Mouse (Mus musculus) limb, embryonic 14.5 days (tissue): ENCODE measurements at regions not wholly inside any gene's neighbourhood (a gene's known extent, or its start where the extent isn't known, plus 50 kb on each side); places are given as distances from the start of the nearest gene placed in this dataset.

Experiments
- ATAC-seq: fragments of 200-750 bp; cut with Nextera tagmentation; 2 replicates; pipeline ENCODE4 v1.8.0; 2017; ENCODE audit warnings: low read depth, moderate number of reproducible peaks, moderate TSS enrichment; ENCODE audit not compliant: low FRiP score
- DNase-seq: peaks from one replicate; pipeline ENCODE4 v3.0.0-alpha.2; 2015; ENCODE audit warnings: low spot score
- H3K27ac ChIP-seq: fragments of 300-500 bp; sonication (generic); replicated peaks from 2 replicates; pipeline ENCODE4 v1.5.1; 2014; ENCODE audit warnings: low read depth, mild to moderate bottlenecking, low read length, moderate library complexity, mixed read lengths
- H3K27me3 ChIP-seq: fragments of 300-500 bp; sonication (generic); 2 replicates; pipeline ENCODE4 v1.6.1; 2014; ENCODE audit warnings: low read length, mixed read lengths; ENCODE audit not compliant: control insufficient read depth, insufficient read depth
- H3K36me3 ChIP-seq: fragments of 300-500 bp; sonication (generic); 2 replicates; pipeline ENCODE4 v1.6.1; 2014; ENCODE audit warnings: mild to moderate bottlenecking, low read length, moderate library complexity, mixed read lengths; ENCODE audit not compliant: control insufficient read depth, insufficient read depth
- H3K4me1 ChIP-seq: fragments of 300-500 bp; sonication (generic); 2 replicates; pipeline ENCODE4 v1.6.1; 2014; ENCODE audit warnings: antibody characterized with exemption, low read length, mixed read lengths; ENCODE audit not compliant: control insufficient read depth, insufficient read depth
- H3K4me2 ChIP-seq: fragments of 300-500 bp; sonication (generic); replicated peaks from 2 replicates; pipeline ENCODE4 v1.6.1; 2014; ENCODE audit warnings: low read depth, mild to moderate bottlenecking, low read length, moderate library complexity; ENCODE audit not compliant: severe bottlenecking
- H3K4me3 ChIP-seq: fragments of 300-500 bp; sonication (generic); replicated peaks from 2 replicates; pipeline ENCODE4 v1.5.1; 2014; ENCODE audit warnings: low read length
- H3K9ac ChIP-seq: fragments of 300-500 bp; sonication (generic); 2 replicates; pipeline ENCODE4 v1.6.1; 2014; ENCODE audit warnings: mild to moderate bottlenecking, low read depth, low read length, moderate library complexity; ENCODE audit not compliant: severe bottlenecking
- H3K9me3 ChIP-seq: fragments of 300-500 bp; sonication (generic); 2 replicates; pipeline ENCODE4 v1.6.1; 2016; ENCODE audit warnings: low read length; ENCODE audit not compliant: control insufficient read depth
- POLR2A ChIP-seq: fragments of 200-500 bp; IDR thresholded peaks from 2 replicates; pipeline ENCODE4 v1.8.0; 2012; ENCODE audit warnings: inconsistent platforms, mild to moderate bottlenecking, moderate library complexity, borderline replicate concordance; ENCODE audit not compliant: insufficient read depth, insufficient read length; ENCODE audit errors: extremely low read depth
- WGBS: fragments of 180-500 bp; shearing (Covaris S2); extraction: QIAGEN DNeasy Blood & Tissue Kit; methylation state at CpG from one replicate; pipeline ENCODE4 v1.1.7; 2014; 5-methylcytosine and 5-hydroxymethylcytosine counted together

GRCm38 (mm10) chr1:69326711-69327110, 218.9 kb upstream of the Erbb4 start:
- H3K4me1 ChIP-seq, result no peaks in the 10 kb centered on the region
- H3K4me2 ChIP-seq, result no peak overlapping the region
- no peaks in the 10 kb centered on the region for H3K27me3 ChIP-seq
- DNase-seq, result no peak
- TF ChIP-seq POLR2A, result no peak
- 86% methylated on average over 8 of the region's 8 CpGs for WGBS
- no peaks in the 10 kb centered on the region for H3K9me3 ChIP-seq
- H3K4me3 ChIP-seq, result no peak overlapping the region
- no peaks in the 10 kb centered on the region for H3K36me3 ChIP-seq
- ATAC-seq, result no peak
- no peak overlapping the region for H3K9ac ChIP-seq
- no peak overlapping the region for H3K27ac ChIP-seq

- TF ChIP-seq POLR2A, result no peak
- DNase-seq (peak; percentile 61), ATAC-seq (no peak)
- H3K4me3 ChIP-seq, result no peak overlapping the region
- H3K27me3 ChIP-seq, result no peaks in the 10 kb centered on the region
- H3K4me1 ChIP-seq, result no peaks in the 10 kb centered on the region
- no peak overlapping the region for H3K9ac ChIP-seq
- no peak overlapping the region for H3K27ac ChIP-seq
- WGBS, result 21% methylated on average over 3 of the region's 3 CpGs
- H3K4me2 ChIP-seq, result no peak overlapping the region
- H3K36me3 ChIP-seq, result no peaks in the 10 kb centered on the region
- no peaks in the 10 kb centered on the region for H3K9me3 ChIP-seq
These were observed 211.7 kb upstream of the Erbb4 start for GRCm38 (mm10) chr1:69319526-69319925.

DNA sequence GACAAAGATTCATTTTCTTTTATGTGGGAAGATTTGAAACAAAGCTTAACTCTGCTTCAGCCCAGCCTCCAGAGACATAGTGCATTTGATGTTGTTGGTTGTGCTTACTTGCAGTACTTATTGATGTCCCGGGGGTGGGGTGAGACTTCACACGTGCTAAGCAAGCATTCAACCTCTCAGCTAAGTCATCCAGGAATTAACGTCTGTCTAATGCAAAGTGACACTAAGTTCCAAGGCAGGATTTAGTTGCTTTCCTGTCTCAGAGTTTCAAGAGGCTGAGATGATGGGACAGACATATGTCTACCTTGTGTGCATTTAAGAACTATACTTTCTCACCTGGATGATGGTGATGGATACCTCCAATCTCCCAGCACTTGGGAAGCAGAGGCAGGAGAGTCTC, 189.0 kb upstream of the Erbb4 start:
- TF ChIP-seq POLR2A, result no peak
- Histone ChIP-seq H3K9me3 (no peaks in the 10 kb centered on the region), H3K27me3 (no peaks in the 10 kb centered on the region), H3K4me1 (no peaks in the 10 kb centered on the region), H3K4me2 (no peak overlapping the region), H3K4me3 (no peak overlapping the region), H3K27ac (no peak overlapping the region), H3K36me3 (no peaks in the 10 kb centered on the region), H3K9ac (no peak overlapping the region)
- ATAC-seq (no peak), DNase-seq (no peak)
- 73% methylated on average over 3 of the region's 3 CpGs for WGBS

DNA sequence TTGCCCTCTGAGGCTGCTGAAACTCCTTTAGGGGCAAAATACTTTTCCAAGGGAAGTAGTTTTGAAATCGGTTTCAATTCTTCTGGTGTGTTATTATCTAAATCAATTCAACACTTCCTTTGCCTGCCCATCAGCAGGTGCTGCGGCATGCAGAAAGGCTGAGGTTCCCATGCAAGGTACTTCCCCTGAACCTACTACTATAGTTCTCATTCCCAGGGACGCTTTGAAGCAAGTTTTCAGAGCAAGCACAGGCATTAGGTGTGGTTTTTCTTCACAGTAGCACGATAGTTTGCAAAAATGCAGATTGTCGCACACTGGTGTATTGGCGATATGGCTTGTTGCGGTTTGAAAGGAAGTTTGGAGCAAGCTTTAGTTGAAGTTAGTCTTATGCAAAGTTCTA, 183.5 kb upstream of the Erbb4 start:
- WGBS, result 81% methylated on average over 7 of the region's 7 CpGs
- no peak for ATAC-seq
- H3K9ac ChIP-seq, result no peak overlapping the region
- H3K4me1 ChIP-seq, result no peaks in the 10 kb centered on the region
- H3K27ac ChIP-seq, result no peak overlapping the region
- H3K27me3 ChIP-seq, result no peaks in the 10 kb centered on the region
- H3K36me3 ChIP-seq, result no peaks in the 10 kb centered on the region
- no peaks in the 10 kb centered on the region for H3K9me3 ChIP-seq
- H3K4me3 ChIP-seq, result no peak overlapping the region
- TF ChIP-seq POLR2A, result no peak
- no peak for DNase-seq
- no peak overlapping the region for H3K4me2 ChIP-seq

DNA sequence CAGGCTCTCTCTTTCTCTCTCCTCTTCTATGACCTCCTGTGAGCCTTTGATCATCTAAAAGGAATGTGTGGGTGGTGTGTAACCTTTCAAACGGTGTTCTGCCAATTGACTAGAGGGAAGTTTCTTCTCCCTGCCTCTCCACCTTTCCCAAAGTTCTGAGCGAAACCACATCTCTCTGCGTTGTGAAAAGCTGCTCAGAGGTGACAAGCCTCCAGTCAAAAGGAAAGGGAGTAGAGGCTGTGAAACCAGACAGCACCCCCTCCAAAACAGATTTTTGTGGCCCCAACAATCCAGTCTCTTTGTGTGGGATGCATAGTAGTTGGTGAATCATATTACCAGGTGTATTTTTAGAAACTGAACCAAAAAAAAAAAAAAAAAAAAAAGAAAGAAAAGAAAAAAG, 178.5 kb upstream of the Erbb4 start:
- no peak overlapping the region for H3K4me3 ChIP-seq
- H3K4me2 ChIP-seq, result no peak overlapping the region
- H3K36me3 ChIP-seq, result no peaks in the 10 kb centered on the region
- no peaks in the 10 kb centered on the region for H3K4me1 ChIP-seq
- DNase-seq, result no peak
- ATAC-seq, result no peak
- no peak for TF ChIP-seq POLR2A
- 20% methylated on average over 3 of the region's 3 CpGs for WGBS
- no peaks in the 10 kb centered on the region for H3K27me3 ChIP-seq
- no peak overlapping the region for H3K27ac ChIP-seq
- no peak overlapping the region for H3K9ac ChIP-seq
- H3K9me3 ChIP-seq, result no peaks in the 10 kb centered on the region

DNA sequence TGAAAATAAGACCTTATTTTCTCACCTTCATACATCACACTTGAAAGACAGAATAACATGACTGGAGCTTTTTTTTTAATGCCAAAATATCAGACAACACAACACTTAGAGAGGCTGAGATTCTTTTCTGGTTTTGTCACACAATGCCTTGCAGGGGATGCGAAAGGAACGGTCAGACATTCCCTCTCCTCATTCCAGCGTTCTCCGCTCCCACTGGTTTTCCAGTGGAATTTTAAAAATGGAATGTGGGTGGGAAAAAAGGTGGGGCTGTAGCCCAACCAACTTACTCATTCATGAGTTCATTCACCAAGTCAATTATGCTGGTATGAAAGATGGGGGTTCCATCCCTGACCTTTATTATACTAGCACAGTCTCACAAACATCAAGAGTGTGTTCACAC, 169.6 kb upstream of the Erbb4 start:
- no peak for TF ChIP-seq POLR2A
- Histone ChIP-seq H3K4me2 (no peak overlapping the region), H3K36me3 (no peaks in the 10 kb centered on the region), H3K27ac (no peak overlapping the region), H3K4me3 (no peak overlapping the region), H3K9me3 (no peaks in the 10 kb centered on the region), H3K9ac (no peak overlapping the region), H3K27me3 (no peaks in the 10 kb centered on the region), H3K4me1 (no peaks in the 10 kb centered on the region)
- no peak for DNase-seq
- 62% methylated on average over 4 of the region's 4 CpGs for WGBS
- ATAC-seq, result no peak
